Mouse (Mus musculus): ENCODE results near the gene Gje1.

Gene Gje1

GRCm38 (mm10) chr10:14718114-14718513 is at the start of gene Gje1:
Gje1 (minus strand) TSS chr10:14718214.
- in situ Hi-C loops (cut with MboI; ENCODE audit: low sequenced_read_pairs): no loop called here

DNA sequence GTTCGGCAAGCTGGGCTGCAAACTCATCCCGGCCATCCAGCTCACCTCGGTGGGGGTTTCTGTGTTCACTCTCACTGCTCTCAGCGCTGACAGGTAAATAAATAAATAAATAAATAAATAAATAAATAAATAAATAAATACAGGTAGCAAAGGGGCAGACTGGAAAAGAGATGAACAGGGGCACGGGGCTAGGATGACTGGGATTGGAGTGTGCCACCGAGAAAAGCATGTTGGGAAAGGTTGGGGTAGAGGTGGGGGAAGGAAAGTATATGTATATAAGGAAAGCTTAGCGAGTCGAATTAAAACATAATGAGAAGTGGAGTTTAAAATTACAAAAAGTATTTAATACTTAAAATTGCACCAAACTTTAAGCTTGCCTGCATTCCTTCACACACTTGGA is 42.6 kb upstream of the Gje1 start:
- in situ Hi-C loops (cut with MboI; ENCODE audit: low sequenced_read_pairs): no loop called here

- in situ Hi-C loops (cut with MboI; ENCODE audit: low sequenced_read_pairs): no loop called here
These were observed 41.9 kb upstream of the Gje1 start for GRCm38 (mm10) chr10:14759665-14760558.

GRCm38 (mm10) chr10:14734285-14734684 is 16.3 kb upstream of the Gje1 start:
- in situ Hi-C loops (cut with MboI; ENCODE audit: low sequenced_read_pairs): no loop called here

DNA sequence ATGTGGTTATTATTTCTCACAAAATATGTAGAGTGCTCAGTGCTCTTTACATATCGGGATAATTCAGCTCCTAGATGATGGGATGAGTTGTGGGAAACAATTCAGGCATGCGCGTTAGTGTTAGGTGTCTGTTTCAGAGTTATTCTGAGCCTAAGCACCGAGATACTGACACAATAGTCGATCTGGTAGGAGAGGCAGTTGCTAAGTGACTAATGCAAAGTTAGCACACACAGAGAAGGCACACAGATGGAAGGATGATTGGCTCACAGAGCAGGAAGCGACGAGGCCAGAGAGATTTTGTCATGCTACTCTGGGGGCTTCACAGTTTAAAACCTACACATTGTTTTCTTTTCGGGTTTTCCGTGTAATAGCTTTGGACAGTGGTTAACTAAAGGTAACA is 7.7 kb upstream of the Gje1 start:
- in situ Hi-C loops (cut with MboI; ENCODE audit: low sequenced_read_pairs): no loop called here

DNA sequence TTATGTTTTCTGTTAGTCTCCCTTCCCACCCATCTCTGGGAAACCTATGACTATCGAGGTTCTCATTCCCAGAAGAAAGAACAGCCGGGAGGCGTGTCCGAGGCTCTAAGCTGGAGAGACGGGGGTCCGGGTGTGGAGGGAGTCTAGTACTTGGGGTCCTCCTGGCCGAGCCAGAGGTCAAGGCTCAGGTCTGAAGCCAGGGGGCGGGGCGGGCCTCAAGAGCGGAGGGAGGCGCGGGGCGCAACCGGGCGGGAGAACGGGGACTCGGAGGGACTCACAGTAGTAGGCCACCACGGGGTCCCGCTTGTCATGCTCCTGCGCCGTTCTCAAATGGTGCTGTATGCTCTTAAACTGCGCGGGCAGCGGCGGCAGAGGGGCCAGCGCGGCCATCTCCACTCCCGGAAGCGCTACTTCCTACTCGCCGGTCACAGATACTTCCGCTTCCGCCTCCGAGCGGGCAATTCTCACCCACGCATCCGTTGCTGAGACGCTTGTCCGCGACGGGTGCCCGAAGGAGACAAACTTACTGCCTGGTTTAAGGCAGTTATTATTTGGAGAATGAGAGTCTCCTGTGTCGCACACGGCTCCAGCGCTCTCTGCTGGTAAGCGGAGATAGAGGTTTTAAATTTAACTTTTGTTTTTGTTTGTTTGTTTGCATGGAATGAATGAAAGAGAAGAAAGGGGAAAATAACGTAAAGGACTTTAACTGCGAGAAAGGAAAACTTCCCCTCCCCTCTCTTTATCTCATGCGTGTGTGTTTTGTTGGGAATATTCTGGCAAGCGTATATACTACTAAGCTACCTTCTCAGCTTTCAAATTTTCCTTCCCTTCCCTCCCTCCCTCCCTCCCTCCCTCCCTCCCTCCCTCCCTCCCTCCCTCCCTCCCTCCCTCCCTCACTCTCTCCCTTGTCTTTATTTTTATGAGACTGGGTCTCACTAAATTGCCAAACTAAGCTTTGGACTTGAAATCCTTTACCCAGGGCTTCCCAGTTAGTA is 12.6 kb downstream of the Gje1 start, which contains the start of the genes Vta1 and Nmbr:
Gene Vta1, minus strand, starts transcription at position 489 of the 995 bp plus-strand sequence.
Gene Nmbr, plus strand, starts transcription at position 520 of the 995 bp plus-strand sequence.
- in situ Hi-C loops (cut with MboI; ENCODE audit: low sequenced_read_pairs): no loop called here

DNA sequence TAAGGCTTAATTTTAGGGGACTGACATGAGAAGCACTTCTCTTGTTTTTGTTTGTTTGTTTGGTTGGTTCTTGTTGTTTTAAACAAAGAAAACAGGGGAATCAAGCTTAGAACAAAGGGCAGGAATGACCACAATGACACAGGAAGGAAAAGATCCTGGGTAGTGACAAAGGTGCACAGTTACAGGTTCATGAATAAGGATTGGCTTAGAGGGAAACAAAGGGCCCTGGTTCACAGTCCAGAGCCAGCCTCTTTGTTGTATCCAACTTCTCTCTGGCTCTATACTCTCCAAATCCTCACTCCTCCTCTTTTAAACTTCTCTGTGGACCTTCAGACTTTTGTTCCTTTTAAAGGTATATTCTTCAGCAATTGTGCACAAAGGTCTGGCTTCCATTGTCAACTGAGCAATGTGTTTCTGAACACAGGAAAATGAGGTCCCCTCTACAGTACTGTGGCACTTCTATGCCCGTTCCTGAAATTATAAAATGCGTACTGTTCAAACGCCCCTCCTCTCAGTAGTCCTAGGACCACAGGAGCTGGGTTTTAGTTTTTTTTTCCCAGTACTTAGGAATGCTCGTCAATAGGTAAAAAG is 14.1 kb downstream of the Gje1 start:
- in situ Hi-C loops (cut with MboI; ENCODE audit: low sequenced_read_pairs): no loop called here

GRCm38 (mm10) chr10:14703239-14703638 is 14.8 kb downstream of the Gje1 start:
- in situ Hi-C loops (cut with MboI; ENCODE audit: low sequenced_read_pairs): no loop called here

- in situ Hi-C loops (cut with MboI; ENCODE audit: low sequenced_read_pairs): no loop called here
These were observed 27.7 kb downstream of the Gje1 start for GRCm38 (mm10) chr10:14690349-14690748.

GRCm38 (mm10) chr10:14688785-14689442 is 29.1 kb downstream of the Gje1 start:
- in situ Hi-C loops (cut with MboI; ENCODE audit: low sequenced_read_pairs): no loop called here

GRCm38 (mm10) chr10:14685663-14686062 is 32.4 kb downstream of the Gje1 start:
- in situ Hi-C loops (cut with MboI; ENCODE audit: low sequenced_read_pairs): no loop called here

DNA sequence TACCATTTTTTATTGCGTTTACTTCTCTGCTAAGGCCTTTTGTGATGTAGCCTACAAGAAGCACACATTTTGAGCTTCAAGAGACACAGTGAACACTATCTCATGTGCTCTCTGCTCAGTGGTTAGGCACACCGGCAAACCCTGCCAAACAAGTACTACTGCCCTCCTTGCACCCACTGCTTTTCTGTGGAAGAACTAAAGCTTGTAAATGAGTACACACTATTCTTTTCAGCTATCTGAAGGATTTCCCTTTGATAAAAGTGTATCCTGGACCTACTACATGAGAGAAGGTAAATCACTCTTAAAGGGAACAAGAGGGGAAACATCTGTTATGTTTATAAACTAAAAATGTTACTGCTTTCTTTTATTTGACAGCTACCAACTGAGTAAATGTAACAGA is 51.9 kb downstream of the Gje1 start:
- in situ Hi-C loops (cut with MboI; ENCODE audit: low sequenced_read_pairs): no loop called here

All from CH12F3 (cell line).